Mouse (Mus musculus) v-Abl transformed pro-B cells (cell line): ENCODE results near the gene Per3.
"Not testable (repeated sequence)": the region's sequence is repeated elsewhere in the genome, so short reads cannot be mapped to it uniquely, and the experiment has no call there.

Experiments
- in situ Hi-C, 2 experiments: fragments of 400-800 bp; cut with MboI; formaldehyde crosslinking; loops; one replicate each; pipeline ENCODE4 v1.15.1; 2025; ENCODE audit not compliant: unreplicated experiment in 2 of 2

Per3 gene

GRCm38 (mm10) chr4:151037800-151038199 lies 6.7 kb downstream of the Per3 start:
- in situ Hi-C loops: no loop called here

GRCm38 (mm10) chr4:151036521-151036920 lies 7.9 kb downstream of the Per3 start:
- in situ Hi-C loops: no loop called here

GRCm38 (mm10) chr4:151027001-151027400 lies 17.5 kb downstream of the Per3 start:
- in situ Hi-C loops: no loop called here

- in situ Hi-C loops: no loop called here
Measured at GRCm38 (mm10) chr4:151024152-151024551, 20.3 kb downstream of the Per3 start.

- in situ Hi-C loops: not testable (repeated sequence)
Measured at GRCm38 (mm10) chr4:151017356-151017755, 27.1 kb downstream of the Per3 start.

GRCm38 (mm10) chr4:151015946-151016345 lies 28.5 kb downstream of the Per3 start:
- in situ Hi-C loops: no loop called here

GRCm38 (mm10) chr4:151010316-151010715 lies 34.1 kb downstream of the Per3 start:
- in situ Hi-C loops: no loop called here

GRCm38 (mm10) chr4:151006945-151007344 lies 37.5 kb downstream of the Per3 start:
- in situ Hi-C loops: no loop called here

- in situ Hi-C loops: no loop called here
Measured at GRCm38 (mm10) chr4:151005656-151006318, 38.7 kb downstream of the Per3 start.

GRCm38 (mm10) chr4:151001397-151001796 lies 43.1 kb downstream of the Per3 start:
- in situ Hi-C loops: no loop called here

- in situ Hi-C loops: no loop called here
Measured at GRCm38 (mm10) chr4:150998626-150999025, 45.8 kb downstream of the Per3 start.

GRCm38 (mm10) chr4:150996797-150997196 lies 47.7 kb downstream of the Per3 start, which contains the start of gene Uts2:
TSS of gene Uts2 (plus strand) at chr4:150997097.
- in situ Hi-C loops: no loop called here

GRCm38 (mm10) chr4:150990148-150990547 lies 54.3 kb downstream of the Per3 start:
- in situ Hi-C loops: no loop called here

GRCm38 (mm10) chr4:150980153-150980552 lies 64.3 kb downstream of the Per3 start:
- in situ Hi-C loops: no loop called here

GRCm38 (mm10) chr4:150979455-150979854 lies 65.0 kb downstream of the Per3 start:
- in situ Hi-C loops: no loop called here

- in situ Hi-C loops: no loop called here
Measured at GRCm38 (mm10) chr4:150978156-150978910, 66.1 kb downstream of the Per3 start.

- in situ Hi-C loops: no loop called here
Measured at GRCm38 (mm10) chr4:150975145-150975544, 69.3 kb downstream of the Per3 start.

- in situ Hi-C loops: no loop called here
Measured at GRCm38 (mm10) chr4:150973264-150973663, 71.2 kb downstream of the Per3 start.

- in situ Hi-C loops: loop anchor here (5.0 to 10.0 kb wide), 5 partner anchors 64 to 883 kb away; no protein-coding TSS in a partner anchor
Measured at GRCm38 (mm10) chr4:150968956-150969355, 75.5 kb downstream of the Per3 start.

GRCm38 (mm10) chr4:150966556-150966955 lies 77.9 kb downstream of the Per3 start:
- in situ Hi-C loops: loop anchor here (5.0 to 10.0 kb wide), 5 partner anchors 62 to 886 kb away; no protein-coding TSS in a partner anchor

- in situ Hi-C loops: loop anchor here (5.0 to 10.0 kb wide), 5 partner anchors 61 to 887 kb away; no protein-coding TSS in a partner anchor
Measured at GRCm38 (mm10) chr4:150965555-150965951, 78.9 kb downstream of the Per3 start.
